Mouse (Mus musculus) embryonic facial prominence, embryonic 14.5 days (tissue): ENCODE data around the gene Rras. TPM values are rescaled to one million over a fixed set of nuclear protein-coding genes. Genes with fewer than 3 reads are reported as not detected.

Source experiments
- ATAC-seq: fragments of 200-750 bp; cut with Nextera tagmentation; 2 replicates; pipeline ENCODE4 v1.8.0; 2017; ENCODE audit warnings: low read depth, moderate number of reproducible peaks, moderate TSS enrichment
- DNase-seq: peaks from one replicate; pipeline ENCODE4 v3.0.0-alpha.2; 2015; ENCODE audit warnings: low spot score
- H3K27ac ChIP-seq: fragments of 300-500 bp; sonication (generic); replicated peaks from 2 replicates; pipeline ENCODE4 v1.5.1; 2014; ENCODE audit warnings: low read depth, mild to moderate bottlenecking, low read length, moderate library complexity
- H3K27me3 ChIP-seq: fragments of 300-500 bp; sonication (generic); replicated peaks from 2 replicates; pipeline ENCODE4 v1.6.1; 2014; ENCODE audit warnings: low read length; ENCODE audit not compliant: control insufficient read depth, insufficient read depth
- H3K36me3 ChIP-seq: fragments of 300-500 bp; sonication (generic); 2 replicates; pipeline ENCODE4 v1.6.1; 2014; ENCODE audit warnings: low read length, mixed read lengths; ENCODE audit not compliant: control insufficient read depth, insufficient read depth
- H3K4me1 ChIP-seq: fragments of 300-500 bp; sonication (generic); 2 replicates; pipeline ENCODE4 v1.6.1; 2014; ENCODE audit warnings: antibody characterized with exemption, low read length; ENCODE audit not compliant: control insufficient read depth, insufficient read depth
- H3K4me2 ChIP-seq: fragments of 300-500 bp; sonication (generic); 2 replicates; pipeline ENCODE4 v1.6.1; 2014; ENCODE audit warnings: low read depth, mild to moderate bottlenecking, low read length, moderate library complexity, mixed read lengths
- H3K4me3 ChIP-seq: fragments of 300-500 bp; sonication (generic); 2 replicates; pipeline ENCODE4 v1.5.1; 2014; ENCODE audit warnings: low read depth, mild to moderate bottlenecking, low read length
- H3K9ac ChIP-seq: fragments of 300-500 bp; sonication (generic); 2 replicates; pipeline ENCODE4 v1.6.1; 2014; ENCODE audit warnings: low read depth, mild to moderate bottlenecking, low read length, moderate library complexity, mixed read lengths
- H3K9me3 ChIP-seq: fragments of 300-500 bp; sonication (generic); 2 replicates; pipeline ENCODE4 v1.6.1; 2016; ENCODE audit warnings: low read length; ENCODE audit not compliant: control insufficient read depth
- WGBS: fragments of 180-500 bp; shearing (Covaris S2); extraction: QIAGEN DNeasy Blood & Tissue Kit; methylation state at CpG from one replicate; pipeline ENCODE4 v1.1.7; 2014; 5-methylcytosine and 5-hydroxymethylcytosine counted together
- polyA plus RNA-seq: library from polyadenylated mRNA; unstranded; fragments of >200 nt; fragmentation: Nextera tagmentation; extraction: Ambion mirVana; gene quantifications from 2 replicates; pipeline ENCODE4 v1.2.1, GENCODE M21; 2014

Gene Rras
- 50.5 and 52.3 TPM in 2 replicates for polyA plus RNA-seq

- Histone ChIP-seq H3K9ac (peak within 1 kb of the TSS; percentile 67), H3K27ac (peak within 1 kb of the TSS; percentile 97), H3K27me3 (no peaks in the 10 kb centered on the region), H3K4me2 (peak within 1 kb of the TSS; percentile 70), H3K36me3 (peaks cover 17% of the 10 kb centered on the region), H3K9me3 (no peaks in the 10 kb centered on the region), H3K4me3 (peak within 1 kb of the TSS; percentile 88), H3K4me1 (peaks cover 19% of the 10 kb centered on the region)
- under 1% methylated on average over 36 of the region's 36 CpGs for WGBS
- peak; percentile 91 for ATAC-seq
- peak; percentile 100 for DNase-seq
These were observed at the start of gene Rras for GRCm38 (mm10) chr7:45017242-45018061. Gene Rras, plus strand, starts transcription at chr7:45017961.

- H3K9me3 ChIP-seq, result no peaks in the 10 kb centered on the region
- H3K27me3 ChIP-seq, result no peaks in the 10 kb centered on the region
- H3K4me1 ChIP-seq, result peaks cover 8% of the 10 kb centered on the region
- peak overlapping the region; percentile 62 for H3K4me3 ChIP-seq
- under 1% methylated on average over 36 of the region's 36 CpGs for WGBS
- H3K4me2 ChIP-seq, result peak overlapping the region; percentile 60
- H3K27ac ChIP-seq, result peak overlapping the region; percentile 88
- peak; percentile 97 for ATAC-seq
- H3K9ac ChIP-seq, result peak overlapping the region; percentile 65
- H3K36me3 ChIP-seq, result peaks cover 29% of the 10 kb centered on the region
- DNase-seq, result peak; percentile 98
These were observed 47.5 kb upstream of the Rras start for GRCm38 (mm10) chr7:44970231-44970691.

- H3K27ac ChIP-seq, result peak overlapping the region; percentile 88; the same call in 1 of the 2 replicates
- H3K9me3 ChIP-seq, result no peaks in the 10 kb centered on the region
- H3K4me3 ChIP-seq, result peak overlapping the region; percentile 62
- peaks cover 8% of the 10 kb centered on the region for H3K4me1 ChIP-seq
- DNase-seq (no peak), ATAC-seq (no peak)
- H3K4me2 ChIP-seq, result peak overlapping the region; percentile 60
- peak overlapping the region; percentile 65 for H3K9ac ChIP-seq
- H3K27me3 ChIP-seq, result no peaks in the 10 kb centered on the region
- WGBS, result 67% methylated on average over 7 of the region's 7 CpGs
- peaks cover 30% of the 10 kb centered on the region for H3K36me3 ChIP-seq
These were observed 46.6 kb upstream of the Rras start for GRCm38 (mm10) chr7:44971142-44971541.

DNA sequence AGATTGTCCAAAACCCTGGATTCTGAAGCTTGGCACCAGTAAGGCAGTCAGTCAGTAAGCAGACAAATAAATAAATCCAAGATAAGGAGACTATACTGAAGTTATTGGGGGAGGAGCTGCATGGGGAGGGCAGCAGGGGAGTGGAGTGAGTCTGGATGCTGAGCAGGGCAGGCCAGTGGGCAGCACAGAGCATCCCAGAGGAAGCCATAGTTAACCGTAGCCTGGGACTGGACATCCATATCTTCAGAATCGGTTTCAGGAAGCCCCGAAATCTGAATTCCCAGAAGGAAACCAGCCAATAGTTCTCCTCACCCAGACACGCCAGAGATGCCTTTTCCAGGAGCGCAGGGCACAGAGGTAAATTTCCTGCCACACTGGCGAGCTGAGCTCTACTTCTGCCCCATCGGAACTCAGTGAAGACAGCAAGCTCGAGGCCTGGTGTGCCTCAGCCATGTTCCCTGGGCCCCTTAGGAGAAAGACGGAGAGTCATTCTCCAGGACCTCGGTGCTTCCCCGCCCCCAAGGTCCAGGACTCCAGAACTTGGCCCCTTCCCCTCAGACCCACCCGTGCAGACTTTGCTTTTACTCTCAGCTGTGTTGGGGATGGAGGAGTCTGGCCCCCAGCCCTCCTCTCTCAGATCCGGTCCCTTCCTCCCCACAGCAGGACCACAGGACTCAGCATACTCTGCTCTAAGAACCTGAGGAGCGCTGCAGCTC is 44.2 kb upstream of the Rras start:
- DNase-seq, result no peak

GRCm38 (mm10) chr7:44974383-44975116 is 43.2 kb upstream of the Rras start, which contains the start of gene Cpt1c:
Gene Cpt1c, minus strand, starts transcription at chr7:44974851.
- ATAC-seq, result peak; percentile 32
- Histone ChIP-seq H3K36me3 (peaks cover 45% of the 10 kb centered on the region), H3K4me1 (peaks cover 8% of the 10 kb centered on the region), H3K9ac (peak within 1 kb of the TSS; percentile 65), H3K9me3 (no peaks in the 10 kb centered on the region), H3K4me2 (peak within 1 kb of the TSS; percentile 69), H3K27ac (peak within 1 kb of the TSS; percentile 82), H3K4me3 (peak within 1 kb of the TSS; percentile 51), H3K27me3 (no peaks in the 10 kb centered on the region)
- 3% methylated on average over 22 of the region's 22 CpGs for WGBS
- DNase-seq, result peak; percentile 95

More for the DNA sequence above, 44.2 kb upstream of the Rras start:
- H3K27me3 ChIP-seq, result no peaks in the 10 kb centered on the region
- peak overlapping the region; percentile 82 for H3K27ac ChIP-seq
- no peaks in the 10 kb centered on the region for H3K9me3 ChIP-seq
- H3K9ac ChIP-seq, result peak overlapping the region; percentile 65
- WGBS, result 37% methylated on average over 13 of the region's 14 CpGs
- peak overlapping the region; percentile 51 for H3K4me3 ChIP-seq
- H3K36me3 ChIP-seq, result peaks cover 35% of the 10 kb centered on the region
- peak overlapping the region; percentile 69 for H3K4me2 ChIP-seq
- H3K4me1 ChIP-seq, result peaks cover 8% of the 10 kb centered on the region
- no peak for ATAC-seq

DNA sequence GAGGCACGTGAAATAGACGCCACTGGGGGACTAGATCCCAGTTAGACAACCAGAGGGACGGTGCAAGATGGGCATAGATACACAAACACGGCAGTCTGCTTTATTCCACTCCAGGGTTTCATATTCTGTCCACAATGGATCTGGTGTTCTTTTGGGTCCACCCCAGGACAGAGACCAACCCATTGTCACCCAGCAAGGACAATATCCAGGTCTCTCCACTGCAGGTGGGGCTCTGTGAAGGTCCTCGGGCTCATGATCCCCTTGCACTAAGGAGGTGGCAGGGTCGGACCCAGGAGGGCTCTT is 42.7 kb upstream of the Rras start:
- Histone ChIP-seq H3K9ac (peak overlapping the region; percentile 65; the same call in 1 of the 2 replicates), H3K27me3 (no peaks in the 10 kb centered on the region), H3K4me1 (peaks cover 8% of the 10 kb centered on the region), H3K9me3 (no peaks in the 10 kb centered on the region), H3K4me3 (peak overlapping the region; percentile 51; the same call in 1 of the 2 replicates), H3K27ac (peak overlapping the region; percentile 82; the same call in 1 of the 2 replicates), H3K4me2 (peak overlapping the region; percentile 69), H3K36me3 (peaks cover 50% of the 10 kb centered on the region)
- ATAC-seq (no peak), DNase-seq (no peak)
- 21% methylated on average over 6 of the region's 6 CpGs for WGBS

- Histone ChIP-seq H3K4me2 (no peak overlapping the region), H3K9ac (no peak overlapping the region), H3K36me3 (peaks cover 80% of the 10 kb centered on the region), H3K27me3 (no peaks in the 10 kb centered on the region), H3K27ac (no peak overlapping the region), H3K4me1 (no peaks in the 10 kb centered on the region; the same call in 1 of the 2 replicates), H3K9me3 (no peaks in the 10 kb centered on the region), H3K4me3 (no peak overlapping the region)
- no peak for DNase-seq
- 91% methylated on average over 3 of the region's 3 CpGs for WGBS
- no peak for ATAC-seq
These were observed 39.5 kb upstream of the Rras start for GRCm38 (mm10) chr7:44978300-44978699.

DNA sequence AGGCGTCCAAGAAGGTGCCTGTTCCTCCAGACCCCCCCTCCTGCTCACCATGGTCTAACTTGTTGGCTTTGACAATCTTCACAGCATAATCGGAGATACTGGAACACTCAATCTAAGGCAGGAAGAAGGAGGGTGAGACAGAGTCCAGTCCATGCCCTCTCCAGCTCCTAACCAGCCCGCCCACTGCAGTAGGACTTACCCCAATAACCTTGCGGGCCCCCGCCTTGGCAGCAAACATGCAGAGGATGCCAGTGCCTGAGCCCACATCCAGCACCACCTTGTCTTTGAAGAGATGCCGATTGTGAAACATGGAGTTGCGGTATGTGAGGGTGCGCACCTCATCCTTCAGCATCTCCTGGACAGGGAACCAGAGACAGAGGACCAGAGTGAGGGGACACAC is 36.2 kb upstream of the Rras start:
- H3K4me3 ChIP-seq, result no peak overlapping the region
- ATAC-seq (no peak), DNase-seq (no peak)
- no peaks in the 10 kb centered on the region for H3K9me3 ChIP-seq
- no peaks in the 10 kb centered on the region for H3K27me3 ChIP-seq
- no peak overlapping the region for H3K4me2 ChIP-seq
- WGBS, result 94% methylated on average over 8 of the region's 8 CpGs
- peaks cover 76% of the 10 kb centered on the region for H3K36me3 ChIP-seq
- H3K4me1 ChIP-seq, result peaks cover 11% of the 10 kb centered on the region
- H3K27ac ChIP-seq, result no peak overlapping the region
- no peak overlapping the region for H3K9ac ChIP-seq
